Mouse (Mus musculus): ENCODE data around the gene Slc13a5. TPM values are rescaled to one million over a fixed set of nuclear protein-coding genes. Genes with fewer than 3 reads are reported as not detected.
A peak's percentile ranks its signal among the peaks of the same experiment; 100 is the strongest.

Slc13a5 gene
- polyA plus RNA-seq, 1 experiment from 2014 or later = 0.29 TPM

- ATAC-seq (ENCODE audit: low FRiP score) = no peak
- H3K9me3 ChIP-seq (ENCODE audit: control insufficient read depth, low read length) = no peaks in the 10 kb centered on the region
- DNase-seq (ENCODE audit: low spot score, missing footprints) = peak; percentile 54
- H3K4me1 ChIP-seq (ENCODE audit: control insufficient read depth, insufficient read depth, low read length) = no peaks in the 10 kb centered on the region
- peaks cover 14% of the 10 kb centered on the region; the same call in 1 of the 2 replicates for H3K36me3 ChIP-seq (ENCODE audit: control insufficient read depth, insufficient read depth, low read length)
- H3K4me2 ChIP-seq = no peak overlapping the region
- H3K27ac ChIP-seq (ENCODE audit: low read depth, low read length) = no peak overlapping the region
- H3K27me3 ChIP-seq (ENCODE audit: control insufficient read depth, insufficient read depth, low read length) = no peaks in the 10 kb centered on the region
- WGBS = 98% methylated on average over 2 of the region's 2 CpGs
- no peak overlapping the region for H3K9ac ChIP-seq (ENCODE audit: low read length)
- no peak overlapping the region for H3K4me3 ChIP-seq (ENCODE audit: low read depth, low read length)
These were observed 72.8 kb downstream of the Slc13a5 start for GRCm38 (mm10) chr11:72194259-72194658.

Other genes starting within 250 kb of the Slc13a5 start
- 0.15 and 0.44 TPM in 2 replicates for gene Aipl1, start 229.7 kb downstream of the Slc13a5 start, polyA plus RNA-seq (2014; fragmentation: Nextera tagmentation; extraction: Ambion mirVana)
- 201 and 214 TPM in 2 replicates for gene Pimreg, start 225.2 kb downstream of the Slc13a5 start, polyA plus RNA-seq (2014; fragmentation: Nextera tagmentation; extraction: Ambion mirVana)
- 0.56 and 0.99 TPM in 2 replicates for gene Pitpnm3, start 131.4 kb downstream of the Slc13a5 start, polyA plus RNA-seq (2014; fragmentation: Nextera tagmentation; extraction: Ambion mirVana)
- gene Gm43951, start 60.4 kb downstream of the Slc13a5 start, polyA plus RNA-seq (2014; fragmentation: Nextera tagmentation; extraction: Ambion mirVana) = 0.06 and 0.12 TPM in 2 replicates
- 19.5 and 20.2 TPM in 2 replicates for gene 4933427D14Rik, start 59.8 kb downstream of the Slc13a5 start, polyA plus RNA-seq (2014; fragmentation: Nextera tagmentation; extraction: Ambion mirVana)
- 163 and 168 TPM in 2 replicates for gene Txndc17, start 59.7 kb downstream of the Slc13a5 start, polyA plus RNA-seq (2014; fragmentation: Nextera tagmentation; extraction: Ambion mirVana)
- gene Med31, start 51.6 kb downstream of the Slc13a5 start, polyA plus RNA-seq (2014; fragmentation: Nextera tagmentation; extraction: Ambion mirVana) = 55.7 and 56.7 TPM in 2 replicates
- 1.3 and 1.4 TPM in 2 replicates for gene Xaf1, start 34.4 kb upstream of the Slc13a5 start, polyA plus RNA-seq (2014; fragmentation: Nextera tagmentation; extraction: Ambion mirVana)
- gene Fbxo39, start 47.2 kb upstream of the Slc13a5 start, polyA plus RNA-seq (2014; fragmentation: Nextera tagmentation; extraction: Ambion mirVana) = not detected in 2 replicates
- 4.2 and 5.3 TPM in 2 replicates for gene Tekt1, start 95.2 kb upstream of the Slc13a5 start, polyA plus RNA-seq (2014; fragmentation: Nextera tagmentation; extraction: Ambion mirVana)
- gene Smtnl2, start 144.5 kb upstream of the Slc13a5 start, polyA plus RNA-seq (2014; fragmentation: Nextera tagmentation; extraction: Ambion mirVana) = 3.7 and 4.1 TPM in 2 replicates
- not detected in 2 replicates for gene Ggt6, start 168.3 kb upstream of the Slc13a5 start, polyA plus RNA-seq (2014; fragmentation: Nextera tagmentation; extraction: Ambion mirVana)
- gene Mybbp1a, start 174.1 kb upstream of the Slc13a5 start, polyA plus RNA-seq (2014; fragmentation: Nextera tagmentation; extraction: Ambion mirVana) = 142 and 144 TPM in 2 replicates
- gene Spns2, start 222.7 kb upstream of the Slc13a5 start, polyA plus RNA-seq (2014; fragmentation: Nextera tagmentation; extraction: Ambion mirVana) = 4.0 and 4.7 TPM in 2 replicates

All from midbrain, embryonic 11.5 days (tissue).